Mouse (Mus musculus) ovary, adult 2 months (tissue): Measurements from ENCODE around the gene Pecam1. TPM values are rescaled to one million over a fixed set of nuclear protein-coding genes. Genes with fewer than 3 reads are reported as not detected.

ENCODE experiments used
- polyA plus RNA-seq: library from polyadenylated mRNA; depleted of rRNA; stranded (reverse); fragments of >200 nt; gene quantifications from 2 replicates; pipeline ENCODE4 v1.2.3, GENCODE M21; 2012; rRNA removed

Pecam1 gene
- polyA plus RNA-seq: 27.7 and 30.2 TPM in 2 replicates

GRCm38 (mm10) chr11:106750121-106750751 lies at the start of gene Pecam1:
TSS of gene Pecam1 (minus strand) at chr11:106750628.

GRCm38 (mm10) chr11:106788775-106789459 lies 38.5 kb upstream of the Pecam1 start, which contains the start of the genes Ddx5 and Cep95:
TSS of gene Ddx5 (minus strand) at chr11:106789185.
TSS of gene Cep95 (plus strand) at chr11:106789252.

GRCm38 (mm10) chr11:106779388-106780088 lies 29.1 kb upstream of the Pecam1 start, which contains the start of gene Polg2:
TSS of gene Polg2 (minus strand) at chr11:106779537.

GRCm38 (mm10) chr11:106751039-106752018 lies 901 bp upstream of the Pecam1 start, which contains the start of gene Milr1:
TSS of gene Milr1 (plus strand) at chr11:106751226.

GRCm38 (mm10) chr11:106612961-106613637 lies 137.3 kb downstream of the Pecam1 start, which contains the start of gene Tex2:
TSS of gene Tex2 (minus strand) at chr11:106613423.

Other genes with a start within 250 kb of the Pecam1 start
- 20.7 and 22.8 TPM in 2 replicates for gene Tex2, start 137.2 kb downstream of the Pecam1 start, polyA plus RNA-seq
- gene Milr1, start 598 bp upstream of the Pecam1 start, polyA plus RNA-seq: 0.45 and 0.58 TPM in 2 replicates
- 8.5 and 10.7 TPM in 2 replicates for gene Polg2, start 28.9 kb upstream of the Pecam1 start, polyA plus RNA-seq
- 676 and 1,661 TPM in 2 replicates for gene Ddx5, start 38.6 kb upstream of the Pecam1 start, polyA plus RNA-seq
- 1.8 and 2.8 TPM in 2 replicates for gene Cep95, start 38.6 kb upstream of the Pecam1 start, polyA plus RNA-seq
- 6.3 TPM in 2 replicates for gene Smurf2, start 170.1 kb upstream of the Pecam1 start, polyA plus RNA-seq
- gene Kpna2, start 248.9 kb upstream of the Pecam1 start, polyA plus RNA-seq: 25.7 and 27.9 TPM in 2 replicates